Comparison of ENCODE assay signal across 8 mouse cellular contexts in genomic region chr9:96118861-96119772, GRCm38 (mm10). TPM values are rescaled to one million over a fixed set of nuclear protein-coding genes. Genes with fewer than 3 reads are reported as not detected.
DNase-seq lines count a peak whose midpoint lies in the region; ATAC-seq and TF ChIP-seq lines count a peak whose summit lies in the region.

Gene Gk5 (plus strand): TSS chr9:96119362.

- WGBS in forebrain, embryonic 12.5 days = under 1% methylated on average over 76 of the region's 76 CpGs
- under 1% methylated on average over 76 of the region's 76 CpGs for WGBS in heart, postnatal 0 days
- WGBS in liver, embryonic 16.5 days (ENCODE audit: insufficient replicate concordance) = under 1% methylated on average over 76 of the region's 76 CpGs
- WGBS in neural tube, embryonic 13.5 days = 1% methylated on average over 76 of the region's 76 CpGs

- ATAC-seq in forebrain, embryonic 12.5 days (ENCODE audit: low FRiP score) = peak; percentile 98
- peak; percentile 100 for ATAC-seq in heart, postnatal 0 days (ENCODE audit: insufficient read depth, low read depth)
- ATAC-seq in liver, embryonic 16.5 days (ENCODE audit: low read depth) = peak; percentile 96
- ATAC-seq in neural tube, embryonic 13.5 days (ENCODE audit: low read depth) = peak; percentile 96

- no peaks in the 10 kb centered on the region for H3K9me3 ChIP-seq in CH12.LX (replicated peaks; ENCODE audit: low read length)
- no peaks in the 10 kb centered on the region for H3K9me3 ChIP-seq in forebrain, embryonic 12.5 days
- H3K9me3 ChIP-seq in heart, postnatal 0 days (replicated peaks; ENCODE audit: control insufficient read depth, low read length) = no peaks in the 10 kb centered on the region
- no peaks in the 10 kb centered on the region for H3K9me3 ChIP-seq in liver, embryonic 16.5 days (replicated peaks; ENCODE audit: control insufficient read depth, low read length)
- no peaks in the 10 kb centered on the region for H3K9me3 ChIP-seq in neural tube, embryonic 13.5 days

- peak; percentile 94 for DNase-seq in CH12.LX (ENCODE audit: extremely low read depth)
- DNase-seq in c-Kit-positive CD71-positive TER-119-negative erythroid progenitor cells, embryonic 14.5 days (ENCODE audit: low read depth) = peak; percentile 92
- DNase-seq in heart, postnatal 0 days (ENCODE audit: low spot score) = peak; percentile 95
- DNase-seq in kidney, postnatal 4 days = peak; percentile 100

- dilution Hi-C loops in CH12.LX (cut with MboI; ENCODE audit: extremely low pct_ligation_motif_present, extremely low pct_unique_long_range_greater_than_20kb, low sequenced_read_pairs) = no loop called here

- in situ Hi-C loops in CH12.LX (cut with MboI; ENCODE audit: low pct_ligation_motif_present, low pct_unique_long_range_greater_than_20kb, low sequenced_read_pairs) = no loop called here

- no peak for TF ChIP-seq RAD21 in CH12.LX (IDR thresholded peaks at IDR 0.05; ENCODE audit: low read depth, low read length)

- peak within 1 kb of the TSS; percentile 85 for H3K9ac ChIP-seq in CH12.LX (ENCODE audit: insufficient read depth, low read depth)
- H3K9ac ChIP-seq in forebrain, embryonic 12.5 days = peak within 1 kb of the TSS; percentile 55
- H3K9ac ChIP-seq in heart, postnatal 0 days (replicated peaks; ENCODE audit: low read depth, low read length) = peak within 1 kb of the TSS; percentile 77
- H3K9ac ChIP-seq in liver, embryonic 16.5 days (ENCODE audit: low read depth, low read length) = peak within 1 kb of the TSS; percentile 46; the same call in 1 of the 2 replicates
- peak within 1 kb of the TSS; percentile 74 for H3K9ac ChIP-seq in neural tube, embryonic 13.5 days

- peaks cover 0 to 3% of the 10 kb centered on the region in 2 experiments for H3K36me3 ChIP-seq in CH12.LX (replicated peaks in 1 of 2; ENCODE audit: control insufficient read depth in 1 of 2, insufficient read depth in 1 of 2, low read length in 1 of 2)
- H3K36me3 ChIP-seq in forebrain, embryonic 12.5 days (replicated peaks) = no peaks in the 10 kb centered on the region
- H3K36me3 ChIP-seq in heart, postnatal 0 days (replicated peaks; ENCODE audit: control insufficient read depth, insufficient read depth, low read length) = no peaks in the 10 kb centered on the region
- no peaks in the 10 kb centered on the region for H3K36me3 ChIP-seq in liver, embryonic 16.5 days (ENCODE audit: control insufficient read depth, insufficient read depth)
- H3K36me3 ChIP-seq in neural tube, embryonic 13.5 days = no peaks in the 10 kb centered on the region
- H3K36me3 ChIP-seq in testis, adult 2 months (ENCODE audit: control insufficient read depth, insufficient read depth, low read length) = no peaks in the 10 kb centered on the region

- H3K4me2 ChIP-seq in CH12.LX (ENCODE audit: insufficient read depth, low read depth, poor library complexity, severe bottlenecking) = peak within 1 kb of the TSS; percentile 97
- H3K4me2 ChIP-seq in forebrain, embryonic 12.5 days = peak within 1 kb of the TSS; percentile 75
- H3K4me2 ChIP-seq in heart, postnatal 0 days (ENCODE audit: low read depth, low read length) = peak within 1 kb of the TSS; percentile 91
- peak within 1 kb of the TSS; percentile 65 for H3K4me2 ChIP-seq in liver, embryonic 16.5 days (ENCODE audit: low read depth, low read length)
- peak within 1 kb of the TSS; percentile 73 for H3K4me2 ChIP-seq in neural tube, embryonic 13.5 days

- peak within 1 kb of the TSS; percentile 69 to 84 (median 73) for H3K4me3 ChIP-seq in CH12.LX (replicated peaks in 1 of 3; ENCODE audit: low read depth in 2 of 3, low read length in 2 of 3, poor library complexity in 1 of 3)
- peak within 1 kb of the TSS; percentile 63 for H3K4me3 ChIP-seq in forebrain, embryonic 12.5 days (replicated peaks)
- H3K4me3 ChIP-seq in heart, postnatal 0 days (ENCODE audit: low read depth, low read length) = peak within 1 kb of the TSS; percentile 67
- H3K4me3 ChIP-seq in liver, embryonic 16.5 days (ENCODE audit: low read depth, low read length) = peak within 1 kb of the TSS; percentile 58
- H3K4me3 ChIP-seq in neural tube, embryonic 13.5 days = peak within 1 kb of the TSS; percentile 70
- peak within 1 kb of the TSS; percentile 98 for H3K4me3 ChIP-seq in testis, adult 2 months (ENCODE audit: control insufficient read depth, low read depth, low read length)

- TF ChIP-seq POLR2A in CH12.LX (IDR thresholded peaks at IDR 0.05; ENCODE audit: low read depth, low read length) = peak; percentile 87
- peak; percentile 91 for TF ChIP-seq POLR2A in testis, adult 2 months (IDR thresholded peaks at IDR 0.05; ENCODE audit: control insufficient read depth, low read depth, low read length)

- no peak for TF ChIP-seq EP300 in CH12.LX (IDR thresholded peaks at IDR 0.05; ENCODE audit: low read length)
- TF ChIP-seq EP300 in heart, postnatal 0 days (IDR thresholded peaks at IDR 0.05; ENCODE audit: low read depth) = no peak

- peak within 1 kb of the TSS; percentile 8; the same call in 1 of the 2 replicates for H3K27ac ChIP-seq in CH12.LX (ENCODE audit: insufficient read depth, low read depth)
- 0 out of 2 replicates have a peak within 1 kb of the TSS, but pooled peaks have one; percentile 36 for H3K27ac ChIP-seq in forebrain, embryonic 12.5 days
- H3K27ac ChIP-seq in heart, postnatal 0 days (ENCODE audit: low read depth) = peak within 1 kb of the TSS; percentile 60; the same call in 1 of the 2 replicates
- H3K27ac ChIP-seq in liver, embryonic 16.5 days (ENCODE audit: low read length) = no peak within 1 kb of the TSS
- H3K27ac ChIP-seq in neural tube, embryonic 13.5 days (replicated peaks) = no peak within 1 kb of the TSS; the same call in 1 of the 2 replicates
- H3K27ac ChIP-seq in testis, adult 2 months (ENCODE audit: control insufficient read depth, insufficient read depth, low read depth, low read length) = peak within 1 kb of the TSS; percentile 75

- H3K4me1 ChIP-seq in CH12.LX (ENCODE audit: control insufficient read depth in 1 of 2, insufficient read depth in 2 of 2) = peaks cover 0 to 10% of the 10 kb centered on the region in 2 experiments; a peak in 2 of 4 replicates
- 0 out of 2 replicates have a peak, but pooled peaks cover 2% of the 10 kb centered on the region for H3K4me1 ChIP-seq in forebrain, embryonic 12.5 days
- H3K4me1 ChIP-seq in heart, postnatal 0 days (ENCODE audit: control insufficient read depth, insufficient read depth) = 0 out of 2 replicates have a peak, but pooled peaks cover 3% of the 10 kb centered on the region
- H3K4me1 ChIP-seq in liver, embryonic 16.5 days (ENCODE audit: control insufficient read depth, low read depth, low read length) = peaks cover 5% of the 10 kb centered on the region
- 0 out of 2 replicates have a peak, but pooled peaks cover 5% of the 10 kb centered on the region for H3K4me1 ChIP-seq in neural tube, embryonic 13.5 days (replicated peaks)
- peaks cover 2% of the 10 kb centered on the region for H3K4me1 ChIP-seq in testis, adult 2 months (ENCODE audit: control insufficient read depth, insufficient read depth, low read length)

- peaks cover 3% of the 10 kb centered on the region for H3K27me3 ChIP-seq in CH12.LX (replicated peaks)
- H3K27me3 ChIP-seq in forebrain, embryonic 12.5 days = peaks cover 15% of the 10 kb centered on the region; the same call in 1 of the 2 replicates
- H3K27me3 ChIP-seq in heart, postnatal 0 days (ENCODE audit: control insufficient read depth, insufficient read depth, low read length) = no peaks in the 10 kb centered on the region
- peaks cover 9% of the 10 kb centered on the region for H3K27me3 ChIP-seq in liver, embryonic 16.5 days (ENCODE audit: control insufficient read depth, insufficient read depth, low read depth, low read length)
- H3K27me3 ChIP-seq in neural tube, embryonic 13.5 days = no peaks in the 10 kb centered on the region
- H3K27me3 ChIP-seq in testis, adult 2 months (ENCODE audit: control insufficient read depth, insufficient read depth, low read length) = no peaks in the 10 kb centered on the region

- H3K79me2 ChIP-seq in CH12.LX (replicated peaks; ENCODE audit: control insufficient read depth, extremely low read depth, insufficient read depth, poor library complexity, severe bottlenecking) = no peaks in the 10 kb centered on the region

- TF ChIP-seq CTCF in CH12.LX (conservative IDR thresholded peaks at IDR 0.05 in 1 of 2, IDR thresholded peaks at IDR 0.05 in 1 of 2; ENCODE audit: low read depth in 2 of 2, low read length in 2 of 2) = no peak
- 0 out of 2 replicates have a peak, but pooled peaks have one; percentile 2 for TF ChIP-seq CTCF in heart, postnatal 0 days (IDR thresholded peaks at IDR 0.05; ENCODE audit: low read depth)
- TF ChIP-seq CTCF in testis, adult 2 months (IDR thresholded peaks at IDR 0.05; ENCODE audit: control insufficient read depth, insufficient read depth, insufficient replicate concordance, low read depth, low read length) = no peak

TF ChIP-seq in CH12.LX, 34 proteins besides CTCF, POLR2A, EP300 and RAD21 (continues in another document):
- TF ChIP-seq SIN3A (IDR thresholded peaks at IDR 0.05; ENCODE audit: low read length) (peak; percentile 67), IRF4 (IDR thresholded peaks at IDR 0.05; ENCODE audit: low read depth, low read length) (peak; percentile 63; the same call in 1 of the 2 replicates), ETS1 (conservative IDR thresholded peaks at IDR 0.05; ENCODE audit: low read depth, low read length) (peak; percentile 34; the same call in 1 of the 2 replicates), SMC3 (IDR thresholded peaks at IDR 0.05; ENCODE audit: low read depth, low read length) (no peak), BHLHE40 (IDR thresholded peaks at IDR 0.05; ENCODE audit: low read depth, low read length) (no peak), JUN (IDR thresholded peaks at IDR 0.05; ENCODE audit: insufficient read depth, low read depth, low read length) (no peak), MXI1 (IDR thresholded peaks at IDR 0.05; ENCODE audit: low read depth, low read length) (peak; percentile 70), ZNF384 (IDR thresholded peaks at IDR 0.05; ENCODE audit: low read depth, low read length) (no peak), KAT2A (IDR thresholded peaks at IDR 0.05; ENCODE audit: insufficient replicate concordance, low read length) (peak; percentile 60; the same call in 1 of the 2 replicates), JUND (conservative IDR thresholded peaks at IDR 0.05; ENCODE audit: low read depth, low read length) (no peak), NELFE (IDR thresholded peaks at IDR 0.05; ENCODE audit: low read depth, low read length) (peak; percentile 86)

RNA-seq across cellular contexts. Expression of gene Gk5, which starts in this region (rescaled TPM):
- total RNA-seq in CH12.LX (2012; rRNA removed) (1.9 and 2.0 TPM in 2 replicates), CH12.LX (2014; rRNA removed) (2.2 and 2.6 TPM in 2 replicates)
- 1.8 and 2.4 TPM in 2 replicates for polyA plus RNA-seq in CH12.LX (2012; ENCODE audit: insufficient read length, low read depth)
- polyA plus RNA-seq in forebrain, embryonic 12.5 days (2016; fragmentation: Nextera tagmentation; extraction: Ambion mirVana) = 3.0 and 4.3 TPM in 2 replicates
- 0.76 and 3.2 TPM in 2 replicates for total RNA-seq in heart, postnatal 0 days (2014; rRNA removed; ENCODE audit: low replicate concordance)
- 1.6 and 1.7 TPM in 2 replicates for polyA plus RNA-seq in heart, postnatal 0 days (2015; fragmentation: Nextera tagmentation; extraction: Ambion mirVana)
- polyA plus RNA-seq in liver, embryonic 16.5 days (2015; fragmentation: Nextera tagmentation; extraction: Ambion mirVana) = 0.42 and 0.46 TPM in 2 replicates
- polyA plus RNA-seq in neural tube, embryonic 13.5 days (2015; fragmentation: Nextera tagmentation; extraction: Ambion mirVana) = 2.1 and 2.9 TPM in 2 replicates
- 2.6 and 3.3 TPM in 2 replicates for polyA plus RNA-seq in testis, adult 2 months (2012; rRNA removed)

Comparison
In these comparisons a context has a peak if more than half of its experiments do, and no peak if none do; other contexts are left out.
1. Peak in ATAC-seq, H3K4me3 ChIP-seq, H3K9ac ChIP-seq and H3K4me2 ChIP-seq in liver, embryonic 16.5 days; RNA of the gene not detected or under 1 TPM.
2. H3K27ac ChIP-seq: peak in CH12.LX (single experiment), forebrain, embryonic 12.5 days (single experiment), heart, postnatal 0 days (single experiment) and testis, adult 2 months (single experiment); none in liver, embryonic 16.5 days (single experiment) and neural tube, embryonic 13.5 days (single experiment).
3. Peak in every context shown above with its lines, with median percentiles within 50 percentile points of each other: DNase-seq, H3K4me2 ChIP-seq, H3K4me3 ChIP-seq, H3K9ac ChIP-seq and ATAC-seq.